Mouse (Mus musculus): ENCODE measurements around the gene Cycs. TPM values are rescaled to one million over a fixed set of nuclear protein-coding genes. Genes with fewer than 3 reads are reported as not detected.

Cycs gene
- total and polyA plus RNA-seq, 3 experiments = 28.0 to 139 (median 83.0) TPM

- peak; percentile 89 for DNase-seq (ENCODE audit: low read depth, low spot score)
- Histone ChIP-seq H3K9me3 (replicated peaks; ENCODE audit: insufficient read depth, low read length) (no peaks in the 10 kb centered on the region), H3K9ac (ENCODE audit: control insufficient read depth, low read depth, low read length, poor library complexity, severe bottlenecking) (no peak overlapping the region), H3K4me1 (ENCODE audit: control insufficient read depth in 1 of 2, insufficient read depth in 2 of 2, low read length in 2 of 2) (peaks cover 9 to 19% of the 10 kb centered on the region in 2 experiments; a peak in 3 of 4 replicates), H3K79me2 (ENCODE audit: control insufficient read depth, insufficient read depth, low read length, poor library complexity) (no peaks in the 10 kb centered on the region), H3K4me3 (ENCODE audit: control insufficient read depth in 1 of 2, insufficient read depth in 1 of 2, low read depth in 2 of 2, low read length in 2 of 2) (no peak overlapping the region), H3K36me3 (ENCODE audit: control insufficient read depth in 1 of 2, insufficient read depth in 2 of 2, low read length in 2 of 2) (peaks cover 0 to 17% of the 10 kb centered on the region in 2 experiments; a peak in 2 of 4 replicates), H3K27me3 (ENCODE audit: control insufficient read depth in 1 of 2, insufficient read depth in 2 of 2, low read length in 2 of 2) (no peaks in the 10 kb centered on the region), H3K27ac (ENCODE audit: control insufficient read depth, low read depth, low read length) (no peak overlapping the region)
- TF ChIP-seq CHD1 (IDR thresholded peaks at IDR 0.05; ENCODE audit: low read depth, low read length) = no peak
- no peak for TF ChIP-seq MYC (IDR thresholded peaks at IDR 0.05; ENCODE audit: low read depth, low read length)
- 0 out of 2 replicates have a peak, but pooled peaks have one; percentile 11 for TF ChIP-seq JUND (IDR thresholded peaks at IDR 0.05; ENCODE audit: low read depth, low read length)
- peak; percentile 40 for TF ChIP-seq SMC3 (IDR thresholded peaks at IDR 0.05; ENCODE audit: low read depth, low read length)
- TF ChIP-seq CTCF (IDR thresholded peaks at IDR 0.05 in 2 of 3, conservative IDR thresholded peaks at IDR 0.05 in 1 of 3; ENCODE audit: control insufficient read depth in 1 of 3, insufficient read depth in 1 of 3, low read depth in 2 of 3, low read length in 3 of 3, poor library complexity in 1 of 3, severe bottlenecking in 1 of 3) = peak in 2 of 3 experiments; percentile 80 to 81; a peak in 4 of 6 replicates
- peak; percentile 47 for TF ChIP-seq RAD21 (IDR thresholded peaks at IDR 0.05; ENCODE audit: low read depth, low read length)
These were observed 21.9 kb upstream of the Cycs start for GRCm38 (mm10) chr6:50588251-50588650.

GRCm38 (mm10) chr6:50587412-50587811 is 21.1 kb upstream of the Cycs start:
- Histone ChIP-seq H3K9ac (ENCODE audit: control insufficient read depth, low read depth, low read length, poor library complexity, severe bottlenecking) (no peak overlapping the region), H3K4me1 (ENCODE audit: control insufficient read depth in 1 of 2, insufficient read depth in 2 of 2, low read length in 2 of 2) (peaks cover 9 to 16% of the 10 kb centered on the region in 2 experiments; a peak in 3 of 4 replicates), H3K27me3 (ENCODE audit: control insufficient read depth in 1 of 2, insufficient read depth in 2 of 2, low read length in 2 of 2) (no peaks in the 10 kb centered on the region), H3K4me3 (ENCODE audit: control insufficient read depth in 1 of 2, insufficient read depth in 1 of 2, low read depth in 2 of 2, low read length in 2 of 2) (no peak overlapping the region), H3K79me2 (ENCODE audit: control insufficient read depth, insufficient read depth, low read length, poor library complexity) (no peaks in the 10 kb centered on the region), H3K27ac (ENCODE audit: control insufficient read depth, low read depth, low read length) (no peak overlapping the region), H3K36me3 (ENCODE audit: control insufficient read depth in 1 of 2, insufficient read depth in 2 of 2, low read length in 2 of 2) (peaks cover 0 to 16% of the 10 kb centered on the region in 2 experiments; a peak in 2 of 4 replicates), H3K9me3 (replicated peaks; ENCODE audit: insufficient read depth, low read length) (no peaks in the 10 kb centered on the region)
- no peak for DNase-seq (ENCODE audit: low read depth, low spot score)
- TF ChIP-seq KAT2A (conservative IDR thresholded peaks at IDR 0.05; ENCODE audit: low read depth, low read length) (no peak), MYB (IDR thresholded peaks at IDR 0.05; ENCODE audit: low read depth, low read length) (no peak), POLR2AphosphoS2 (IDR thresholded peaks at IDR 0.05; ENCODE audit: low read length) (no peak), HCFC1 (IDR thresholded peaks at IDR 0.05; ENCODE audit: low read depth, low read length) (no peak), ZMIZ1 (IDR thresholded peaks at IDR 0.05; ENCODE audit: low read depth, low read length) (no peak), UBTF (IDR thresholded peaks at IDR 0.05; ENCODE audit: borderline replicate concordance, insufficient read depth, low read depth, low read length) (no peak), EP300 (IDR thresholded peaks at IDR 0.05; ENCODE audit: low read depth in 1 of 2, low read length in 2 of 2) (no peak), NRF1 (IDR thresholded peaks at IDR 0.05; ENCODE audit: insufficient read depth, low read depth, low read length, poor library complexity, severe bottlenecking) (no peak), USF1 (IDR thresholded peaks at IDR 0.05; ENCODE audit: low read depth, low read length) (no peak), SIN3A (IDR thresholded peaks at IDR 0.05; ENCODE audit: low read length) (no peak), ZNF384 (IDR thresholded peaks at IDR 0.05; ENCODE audit: low read depth, low read length) (no peak), CTCF (IDR thresholded peaks at IDR 0.05 in 2 of 3, conservative IDR thresholded peaks at IDR 0.05 in 1 of 3; ENCODE audit: control insufficient read depth in 1 of 3, insufficient read depth in 1 of 3, low read depth in 2 of 3, low read length in 3 of 3, poor library complexity in 1 of 3, severe bottlenecking in 1 of 3) (no peak), ZC3H11A (IDR thresholded peaks at IDR 0.05; ENCODE audit: low read depth, low read length) (no peak), CHD2 (IDR thresholded peaks at IDR 0.05; ENCODE audit: low read length) (no peak), MEF2A (IDR thresholded peaks at IDR 0.05; ENCODE audit: extremely low read depth, insufficient replicate concordance, low read depth, low read length, poor library complexity, severe bottlenecking) (no peak), MAZ (IDR thresholded peaks at IDR 0.05; ENCODE audit: low read depth, low read length) (no peak), E2F4 (IDR thresholded peaks at IDR 0.05; ENCODE audit: borderline replicate concordance, low read depth, low read length) (no peak)
